Mouse (Mus musculus) limb, embryonic 10.5 days (tissue): ENCODE results near the gene Ppp1r18. TPM values are rescaled to one million over a fixed set of nuclear protein-coding genes. Genes with fewer than 3 reads are reported as not detected.

ENCODE experiments used
- DNase-seq: peaks from one replicate; pipeline ENCODE4 v3.0.0-alpha.2; 2017; ENCODE audit warnings: low spot score
- H3K27ac ChIP-seq: fragments of 300-500 bp; sonication (generic); 2 replicates; pipeline ENCODE4 v1.5.1; 2016; ENCODE audit warnings: mild to moderate bottlenecking
- H3K27me3 ChIP-seq: fragments of 300-500 bp; sonication (generic); 2 replicates; pipeline ENCODE4 v1.6.1; 2016; ENCODE audit warnings: low read depth, mild to moderate bottlenecking; ENCODE audit not compliant: poor library complexity, severe bottlenecking
- H3K36me3 ChIP-seq: fragments of 300-500 bp; sonication (generic); 2 replicates; pipeline ENCODE4 v1.6.1; 2016; ENCODE audit warnings: mild to moderate bottlenecking, moderate library complexity
- H3K4me1 ChIP-seq: fragments of 300-500 bp; sonication (generic); 2 replicates; pipeline ENCODE4 v1.6.1; 2016
- H3K4me3 ChIP-seq: fragments of 300-500 bp; sonication (generic); 2 replicates; pipeline ENCODE4 v1.5.1; 2016; ENCODE audit warnings: mild to moderate bottlenecking, moderate library complexity
- H3K9me3 ChIP-seq: fragments of 300-500 bp; sonication (generic); replicated peaks from 2 replicates; pipeline ENCODE4 v1.6.1; 2016; ENCODE audit warnings: mild to moderate bottlenecking
- WGBS: fragments of 180-500 bp; shearing (Covaris S2); methylation state at CpG from one replicate; pipeline ENCODE4 v1.1.7; 2016; 5-methylcytosine and 5-hydroxymethylcytosine counted together
- polyA plus RNA-seq: library from polyadenylated mRNA; unstranded; fragments of >200 nt; fragmentation: Nextera tagmentation; extraction: Ambion mirVana; gene quantifications from 2 replicates; pipeline ENCODE4 v1.2.1, GENCODE M21; 2016

The Ppp1r18 gene
- polyA plus RNA-seq, 1 experiment from 2014 or later = 22.1 TPM

DNA sequence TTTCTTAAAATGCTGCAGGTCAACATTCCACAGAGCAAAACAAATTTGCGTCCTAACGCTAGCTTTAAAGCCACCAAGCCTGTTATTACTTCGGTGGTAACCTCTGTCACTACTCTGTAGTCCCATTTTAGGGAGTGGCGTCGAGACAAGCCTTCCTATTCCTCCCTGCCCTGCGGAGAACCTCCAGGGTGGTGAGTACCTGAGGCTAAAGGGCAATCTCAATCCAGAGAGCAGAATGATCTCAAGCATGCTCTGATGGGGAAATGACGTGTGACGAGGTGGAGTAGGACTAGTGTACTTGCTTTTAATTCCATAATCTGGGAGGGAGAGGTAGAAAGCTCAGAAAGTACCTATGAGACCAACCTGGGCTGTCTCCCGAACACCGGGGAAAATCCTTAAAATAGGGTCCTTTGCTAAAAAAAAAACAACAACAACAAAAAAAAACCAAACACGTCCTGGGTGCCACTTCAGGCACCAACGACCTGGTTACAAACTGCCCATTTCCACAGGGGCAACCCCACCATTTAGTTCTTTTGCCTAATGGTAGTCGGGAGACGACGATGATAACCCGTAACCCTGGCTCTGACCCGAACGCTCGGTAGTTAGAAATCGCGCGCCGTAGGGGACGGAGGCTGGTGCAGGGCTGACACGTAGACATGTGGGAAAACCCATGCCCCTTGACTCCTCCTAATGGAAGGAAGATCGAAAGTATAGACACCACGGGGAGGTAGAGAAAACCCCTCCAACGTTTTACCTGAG is 50.3 kb downstream of the Ppp1r18 start:
- 2% methylated on average over 28 of the region's 28 CpGs for WGBS
- H3K4me3 ChIP-seq = peak overlapping the region; percentile 79
- no peak for DNase-seq
- H3K27me3 ChIP-seq = no peaks in the 10 kb centered on the region
- no peaks in the 10 kb centered on the region for H3K9me3 ChIP-seq
- peaks cover 59% of the 10 kb centered on the region for H3K36me3 ChIP-seq
- H3K27ac ChIP-seq = peak overlapping the region; percentile 96
- H3K4me1 ChIP-seq = peaks cover 20% of the 10 kb centered on the region

DNA sequence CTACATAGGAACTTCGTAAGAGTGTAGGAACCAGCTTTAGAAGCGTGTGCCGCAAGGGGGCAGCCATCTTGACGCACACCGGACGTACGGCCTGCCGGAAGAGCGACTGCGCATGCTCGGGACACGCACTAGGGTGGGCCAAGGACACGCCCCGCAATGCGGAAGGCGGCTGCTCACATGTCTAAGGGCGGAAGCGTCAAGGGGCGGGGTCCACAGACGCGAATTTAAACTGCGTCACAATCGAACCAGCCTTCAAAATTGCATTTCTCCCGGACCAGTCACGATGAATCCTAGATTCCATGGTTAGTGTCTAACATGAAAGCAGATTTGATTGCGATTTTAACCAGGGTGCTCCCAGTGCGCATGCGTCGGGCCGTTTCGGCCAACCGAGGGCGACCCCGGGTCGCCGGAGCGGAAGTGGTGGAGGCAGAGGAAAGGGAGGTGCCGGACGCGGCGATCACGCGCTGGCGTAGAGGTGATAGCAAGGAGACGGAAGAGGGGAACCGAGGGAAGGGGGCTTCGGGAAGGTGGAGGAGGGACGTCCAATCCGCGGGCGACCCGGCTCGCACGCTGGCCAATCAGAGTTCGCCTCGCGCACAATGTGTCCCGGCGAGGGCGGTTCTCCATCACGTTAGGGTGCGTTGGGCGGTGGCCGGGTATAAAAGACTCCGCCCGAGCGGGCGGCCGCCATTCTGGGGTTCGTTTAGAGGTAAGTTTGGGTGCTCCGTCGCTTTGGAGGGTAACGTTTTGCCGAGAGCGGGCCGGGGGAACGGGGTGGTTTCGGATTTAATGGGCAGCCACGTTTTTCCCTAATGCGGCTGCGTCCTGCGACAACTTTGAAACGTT is 51.1 kb downstream of the Ppp1r18 start, which contains the start of the genes Mrps18b and Ppp1r10:
TSS of gene Mrps18b (minus strand) at position 93 of the 846 bp plus-strand sequence.
TSS of gene Ppp1r10 (plus strand) at position 138 of the 846 bp plus-strand sequence.
- peak; percentile 98 for DNase-seq
- under 1% methylated on average over 83 of the region's 83 CpGs for WGBS
- H3K36me3 ChIP-seq = peaks cover 55% of the 10 kb centered on the region

DNA sequence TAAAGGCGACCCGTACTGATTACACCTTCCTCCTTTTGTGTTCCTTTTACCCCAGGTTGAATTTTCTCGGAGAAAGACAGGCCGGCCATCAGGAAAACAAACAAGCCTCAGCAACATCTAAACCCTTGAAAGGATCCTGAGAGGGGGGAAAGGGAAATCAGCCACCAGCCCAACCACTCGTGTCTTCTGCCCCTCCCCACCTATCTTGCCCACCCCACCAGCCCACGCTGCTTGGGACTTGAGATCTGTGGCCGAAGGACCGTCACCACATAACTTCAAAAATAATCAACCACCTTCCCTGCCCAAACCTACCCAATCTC is 51.7 kb downstream of the Ppp1r18 start:
- Histone ChIP-seq H3K27me3 (no peaks in the 10 kb centered on the region), H3K4me3 (peak overlapping the region; percentile 79), H3K27ac (peak overlapping the region; percentile 96), H3K36me3 (peaks cover 49% of the 10 kb centered on the region), H3K4me1 (peaks cover 22% of the 10 kb centered on the region), H3K9me3 (no peaks in the 10 kb centered on the region)
- no peak for DNase-seq
- 1% methylated on average over 8 of the region's 8 CpGs for WGBS

More for the DNA sequence above, 51.1 kb downstream of the Ppp1r18 start, which contains the start of the genes Mrps18b and Ppp1r10:
- Histone ChIP-seq H3K4me1 (peaks cover 22% of the 10 kb centered on the region), H3K9me3 (no peaks in the 10 kb centered on the region), H3K4me3 (peak within 1 kb of the TSS; percentile 79), H3K27ac (peak within 1 kb of the TSS; percentile 96), H3K27me3 (no peaks in the 10 kb centered on the region)

DNA sequence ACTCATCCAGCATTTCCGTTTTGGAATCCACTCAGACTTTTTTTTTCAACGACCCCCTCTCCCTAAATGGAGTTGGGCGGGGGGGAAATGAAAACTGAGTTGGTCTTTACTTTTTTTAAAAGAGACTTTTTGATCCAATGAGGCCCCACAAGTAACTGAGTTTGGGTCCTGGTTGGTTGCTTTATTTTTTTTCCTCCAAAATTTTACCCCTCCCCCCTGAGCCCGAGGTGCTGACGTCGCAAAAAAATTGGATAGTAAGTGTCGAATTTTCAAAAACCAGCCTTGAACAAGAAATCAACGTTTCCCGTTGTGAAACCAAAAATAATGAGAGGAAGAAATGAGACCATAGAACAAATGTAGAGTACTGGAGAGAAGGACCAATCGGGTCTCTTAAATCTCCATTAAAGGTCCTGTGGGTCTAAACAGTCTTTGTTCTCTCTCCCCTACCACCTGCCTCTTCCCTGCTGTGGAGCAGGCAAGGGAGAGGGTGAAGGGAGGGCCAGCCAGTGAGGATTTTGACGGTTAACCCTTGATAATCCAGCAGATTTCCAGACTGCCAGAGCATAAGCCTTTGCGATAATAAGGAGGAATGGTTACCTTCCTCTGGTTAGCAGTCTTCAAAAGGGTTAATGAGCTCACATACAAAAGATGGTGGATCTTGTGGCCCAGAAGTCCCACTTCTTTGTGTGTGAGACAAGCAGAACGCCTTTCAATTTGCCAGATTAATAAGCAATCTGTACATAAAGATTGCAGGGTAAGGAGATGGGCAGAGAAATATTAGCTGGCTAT is 52.3 kb downstream of the Ppp1r18 start:
- Histone ChIP-seq H3K27ac (peak overlapping the region; percentile 96), H3K9me3 (no peaks in the 10 kb centered on the region), H3K27me3 (no peaks in the 10 kb centered on the region), H3K4me3 (peak overlapping the region; percentile 79), H3K4me1 (peaks cover 22% of the 10 kb centered on the region), H3K36me3 (peaks cover 49% of the 10 kb centered on the region)
- WGBS = under 1% methylated on average over 13 of the region's 13 CpGs
- peak; percentile 64 for DNase-seq

DNA sequence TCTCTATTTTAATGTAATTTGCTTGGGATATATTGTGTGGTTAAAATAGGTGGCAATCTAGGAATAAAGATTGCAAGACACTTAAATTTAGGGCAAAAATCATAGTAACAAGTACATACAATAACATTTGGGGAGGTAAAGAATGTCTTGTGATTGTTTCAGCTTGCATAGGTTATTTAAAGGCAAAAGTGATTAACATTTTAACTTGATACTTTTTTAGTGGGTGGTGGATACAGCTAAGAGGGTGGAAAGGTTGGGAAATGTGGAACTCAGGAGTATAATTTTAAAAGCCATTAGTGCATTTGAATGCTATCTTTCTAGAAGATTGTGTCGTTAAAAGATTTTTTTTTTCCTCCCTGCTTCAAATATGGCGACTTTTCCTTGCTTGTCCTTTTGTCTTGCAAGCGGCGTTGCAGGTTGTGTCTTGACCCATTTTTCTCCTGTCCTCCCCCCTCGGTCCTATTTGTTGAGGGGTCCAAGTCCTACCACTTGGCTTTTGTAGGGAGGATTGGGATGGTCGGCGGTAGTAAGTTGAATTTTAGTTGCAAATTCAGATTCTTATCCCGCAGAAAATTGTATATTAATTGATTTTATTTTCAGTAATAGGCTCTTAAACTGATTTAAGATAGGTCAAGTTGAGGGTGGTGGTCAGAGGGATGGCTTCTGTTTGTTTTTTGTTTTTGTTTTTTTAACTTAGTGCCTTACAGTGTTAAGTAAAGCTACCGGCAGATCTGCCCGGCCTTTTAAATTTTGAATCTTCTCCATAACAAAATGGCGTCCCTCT is 53.1 kb downstream of the Ppp1r18 start:
- Histone ChIP-seq H3K4me3 (peak overlapping the region; percentile 79), H3K36me3 (peaks cover 49% of the 10 kb centered on the region), H3K4me1 (peaks cover 22% of the 10 kb centered on the region), H3K27me3 (no peaks in the 10 kb centered on the region), H3K9me3 (no peaks in the 10 kb centered on the region), H3K27ac (peak overlapping the region; percentile 96)
- under 1% methylated on average over 11 of the region's 11 CpGs for WGBS
- peak; percentile 60 for DNase-seq

DNA sequence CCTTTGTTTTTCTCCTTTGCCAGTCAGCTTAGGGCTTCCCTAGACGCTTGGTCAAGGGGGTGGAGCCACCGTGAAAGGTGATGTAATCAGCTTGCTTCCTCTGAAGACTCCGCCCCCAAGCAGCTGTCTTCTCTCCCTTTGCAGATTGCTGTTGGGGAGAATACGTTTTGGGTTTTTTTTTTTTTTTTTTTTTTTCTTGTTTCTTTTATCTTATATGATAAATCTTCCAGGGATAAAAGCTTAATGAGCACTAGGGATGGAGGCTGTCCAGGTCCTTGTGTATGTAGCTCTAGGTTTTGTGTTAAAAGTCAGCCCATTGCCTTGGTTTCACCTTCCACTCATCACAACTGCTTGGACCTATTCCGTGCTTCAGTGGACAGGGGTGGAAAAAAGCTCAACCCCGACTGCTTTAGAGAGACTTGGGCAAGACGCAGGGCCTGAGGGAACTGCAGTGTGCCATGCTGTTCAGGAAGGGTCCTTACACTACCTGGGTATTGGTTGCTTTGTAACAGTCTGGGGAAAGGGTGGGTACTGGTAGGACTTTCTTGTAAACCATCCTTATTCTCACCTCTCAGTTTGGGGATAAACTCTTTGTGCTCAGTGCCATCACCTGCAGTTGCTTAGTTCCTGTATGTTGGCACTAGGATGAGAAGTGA is 53.8 kb downstream of the Ppp1r18 start:
- 20% methylated on average over 7 of the region's 7 CpGs for WGBS
- H3K4me1 ChIP-seq = peaks cover 22% of the 10 kb centered on the region
- H3K27ac ChIP-seq = peak overlapping the region; percentile 96
- peaks cover 50% of the 10 kb centered on the region for H3K36me3 ChIP-seq
- H3K27me3 ChIP-seq = no peaks in the 10 kb centered on the region
- peak; percentile 84 for DNase-seq
- no peaks in the 10 kb centered on the region for H3K9me3 ChIP-seq
- peak overlapping the region; percentile 79 for H3K4me3 ChIP-seq

DNA sequence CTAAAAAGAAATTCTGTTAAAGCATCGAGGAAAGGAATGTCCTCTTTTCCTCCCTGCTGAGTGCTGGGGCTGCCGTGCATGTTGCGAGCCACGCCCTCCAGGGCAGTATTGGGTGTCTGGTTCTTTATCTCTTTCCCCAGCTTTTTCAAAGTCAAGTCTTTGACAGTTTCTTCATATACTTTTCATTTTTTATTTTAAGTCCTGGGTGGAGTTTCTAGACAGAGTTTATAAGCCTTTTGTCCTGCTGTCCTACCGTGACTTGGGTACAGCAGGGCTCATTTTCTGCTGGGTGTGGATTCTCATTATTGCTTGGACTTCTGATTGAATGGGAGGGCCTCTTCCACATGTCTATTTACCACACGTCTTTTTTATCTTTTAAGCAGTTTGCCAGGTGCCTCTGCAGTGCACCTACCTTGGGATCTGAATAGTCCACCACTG is 54.5 kb downstream of the Ppp1r18 start:
- WGBS = 77% methylated on average over 6 of the region's 6 CpGs

DNA sequence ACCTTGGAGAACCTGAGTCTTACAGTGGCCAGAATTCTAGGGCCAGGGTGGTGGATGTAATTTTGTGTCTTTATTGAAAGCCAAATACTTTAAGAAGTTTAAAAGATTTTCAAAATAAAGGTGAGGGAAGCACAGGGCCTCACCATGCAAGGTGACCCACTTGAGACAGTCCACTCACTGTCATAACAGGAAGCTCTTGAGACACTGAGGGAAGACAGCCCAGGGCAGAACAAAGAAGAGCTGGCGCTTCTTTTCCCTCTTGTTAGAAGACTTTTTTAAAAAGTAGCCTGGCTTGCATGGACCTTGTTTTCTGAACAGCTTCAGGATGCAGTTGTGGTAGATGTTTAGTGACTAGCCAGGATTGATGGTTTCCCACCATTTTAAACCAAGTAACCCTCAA is 55.0 kb downstream of the Ppp1r18 start:
- 90% methylated on average over 1 of the region's 1 CpGs for WGBS
- H3K4me1 ChIP-seq = peaks cover 20% of the 10 kb centered on the region
- peaks cover 57% of the 10 kb centered on the region for H3K36me3 ChIP-seq
- no peaks in the 10 kb centered on the region for H3K27me3 ChIP-seq
- peak overlapping the region; percentile 79; the same call in 1 of the 2 replicates for H3K4me3 ChIP-seq
- H3K27ac ChIP-seq = no peak overlapping the region; the same call in 1 of the 2 replicates
- no peak for DNase-seq
- H3K9me3 ChIP-seq = no peaks in the 10 kb centered on the region

More for the DNA sequence above, 54.5 kb downstream of the Ppp1r18 start:
- DNase-seq = no peak
- Histone ChIP-seq H3K4me1 (peaks cover 22% of the 10 kb centered on the region), H3K27me3 (no peaks in the 10 kb centered on the region), H3K4me3 (peak overlapping the region; percentile 79), H3K36me3 (peaks cover 52% of the 10 kb centered on the region), H3K27ac (peak overlapping the region; percentile 96; the same call in 1 of the 2 replicates), H3K9me3 (no peaks in the 10 kb centered on the region)

DNA sequence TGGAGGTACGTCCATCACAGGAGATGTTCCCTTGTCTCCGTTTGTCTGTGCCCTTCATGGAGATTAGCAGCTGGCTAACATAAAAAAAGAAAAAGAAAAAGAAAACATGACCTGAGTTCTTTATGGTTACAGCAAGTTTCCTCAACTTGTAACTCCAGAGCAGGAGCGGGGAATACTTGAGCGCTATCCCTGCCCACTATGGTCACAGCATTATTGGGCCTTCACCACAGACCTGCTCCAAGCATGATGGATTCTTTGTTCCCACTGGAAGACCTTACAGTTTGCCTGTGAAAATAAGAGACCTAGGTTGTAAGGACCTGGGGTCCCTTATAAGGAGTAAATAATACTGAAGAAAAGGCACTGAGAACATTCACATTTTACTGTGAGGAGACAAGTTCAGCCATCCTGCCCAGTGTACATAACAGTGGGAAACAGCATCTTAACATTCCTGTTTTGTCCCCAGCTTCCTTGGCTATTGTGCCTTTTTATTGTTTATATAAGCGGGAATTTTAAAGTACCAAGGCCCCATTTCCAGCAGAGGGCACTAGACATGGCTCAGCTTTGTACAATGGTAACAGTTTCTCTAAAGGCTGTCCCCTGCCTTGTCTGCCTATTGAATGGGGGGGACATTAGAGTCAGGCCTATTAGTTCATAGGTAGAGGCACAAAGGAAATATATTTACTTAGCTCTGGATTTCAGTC is 55.6 kb downstream of the Ppp1r18 start:
- Histone ChIP-seq H3K4me3 (no peak overlapping the region), H3K9me3 (no peaks in the 10 kb centered on the region), H3K27ac (peak overlapping the region; percentile 56), H3K36me3 (peaks cover 64% of the 10 kb centered on the region), H3K27me3 (no peaks in the 10 kb centered on the region), H3K4me1 (peaks cover 17% of the 10 kb centered on the region)
- DNase-seq = no peak
- 84% methylated on average over 5 of the region's 5 CpGs for WGBS

DNA sequence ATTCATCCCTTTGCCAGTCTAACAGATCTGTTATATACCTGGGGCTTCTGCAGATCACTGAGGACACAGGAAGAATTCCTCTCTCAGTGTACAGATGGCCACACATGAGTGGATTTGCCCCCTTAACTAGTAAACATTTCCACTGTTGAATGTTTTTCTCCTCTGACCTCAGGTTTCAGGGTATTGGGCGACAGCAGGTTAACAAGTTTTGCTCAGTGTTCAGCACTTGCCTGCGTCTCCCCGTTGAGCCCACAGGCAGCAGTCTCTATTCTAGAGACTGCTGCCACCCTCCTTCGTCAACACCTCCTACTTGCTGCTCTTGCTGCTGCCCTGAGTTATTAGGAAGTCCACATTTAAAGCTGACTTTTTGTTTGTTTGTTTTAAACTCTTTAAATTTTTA is 56.3 kb downstream of the Ppp1r18 start:
- Histone ChIP-seq H3K9me3 (no peaks in the 10 kb centered on the region), H3K4me3 (no peak overlapping the region), H3K4me1 (peaks cover 17% of the 10 kb centered on the region), H3K27ac (no peak overlapping the region), H3K36me3 (peaks cover 71% of the 10 kb centered on the region), H3K27me3 (no peaks in the 10 kb centered on the region)
- WGBS = 97% methylated on average over 4 of the region's 4 CpGs
- DNase-seq = no peak

DNA sequence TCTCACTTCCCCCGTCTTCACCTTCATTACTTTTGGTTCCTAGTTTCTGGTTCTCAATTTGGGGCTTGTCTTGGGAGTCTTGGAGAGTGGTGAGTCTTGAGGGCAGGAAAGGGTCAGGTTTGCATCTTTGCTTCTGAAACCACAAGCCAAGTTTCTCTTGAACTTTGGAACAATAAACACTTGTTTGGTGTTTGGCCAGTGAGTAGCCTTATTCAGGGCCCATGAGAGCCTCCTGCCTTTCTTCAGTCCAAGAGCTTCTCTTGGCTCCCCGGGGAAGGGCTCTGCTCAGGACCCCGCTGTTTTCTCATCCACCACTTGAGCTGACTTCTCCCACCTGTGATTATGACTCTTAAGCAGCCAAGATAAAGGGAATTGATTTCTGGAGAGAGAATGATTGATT is 57.2 kb downstream of the Ppp1r18 start:
- no peaks in the 10 kb centered on the region for H3K27me3 ChIP-seq
- H3K27ac ChIP-seq = no peak overlapping the region
- WGBS = 94% methylated on average over 3 of the region's 3 CpGs
- H3K9me3 ChIP-seq = no peaks in the 10 kb centered on the region
- no peak overlapping the region for H3K4me3 ChIP-seq
- H3K4me1 ChIP-seq = peaks cover 17% of the 10 kb centered on the region
- no peak for DNase-seq
- peaks cover 73% of the 10 kb centered on the region for H3K36me3 ChIP-seq
